Mouse (Mus musculus) MEL (cell line): ENCODE measurements at regions not wholly inside any gene's neighbourhood (a gene's known extent, or its start where the extent isn't known, plus 50 kb on each side); places are given as distances from the start of the nearest gene placed in this dataset.

Source experiments
- DNase-seq: peaks from one replicate; pipeline ENCODE4 v3.0.0; 2011; ENCODE audit warnings: low read depth, low spot score
- H3K27ac ChIP-seq: 2 replicates; pipeline ENCODE4 v1.5.1; 2012; ENCODE audit warnings: low read depth, mild to moderate bottlenecking, control low read depth, low read length, moderate library complexity; ENCODE audit not compliant: control insufficient read depth
- H3K27me3 ChIP-seq, 2 experiments: fragments of 150-350 bp in 1 of 2; sonication (generic) in 1 of 2; 2 replicates each; pipeline ENCODE4 v1.6.1; 2012; ENCODE audit warnings: low read length in 2 of 2, mild to moderate bottlenecking in 2 of 2, improper control_type of control experiment in 1 of 2, moderate library complexity in 1 of 2; ENCODE audit not compliant: insufficient read depth in 2 of 2, control insufficient read depth in 1 of 2
- H3K36me3 ChIP-seq, 2 experiments: 2 replicates each; pipeline ENCODE4 v1.6.1; 2012 to 2014; ENCODE audit warnings: low read length in 2 of 2, improper control_type of control experiment in 1 of 2, inconsistent platforms in 1 of 2, mild to moderate bottlenecking in 1 of 2; ENCODE audit not compliant: insufficient read depth in 2 of 2, control insufficient read depth in 1 of 2
- H3K4me1 ChIP-seq, 2 experiments: fragments of 150-350 bp in 1 of 2; sonication (generic) in 1 of 2; 2 replicates each; pipeline ENCODE4 v1.6.1; 2012; ENCODE audit warnings: low read length in 2 of 2, improper control_type of control experiment in 1 of 2, mild to moderate bottlenecking in 1 of 2; ENCODE audit not compliant: insufficient read depth in 2 of 2, control insufficient read depth in 1 of 2
- H3K4me3 ChIP-seq, 2 experiments: fragments of 150-350 bp in 1 of 2; sonication (generic) in 1 of 2; 2 replicates each; pipeline ENCODE4 v1.5.1; 2012; ENCODE audit warnings: low read depth in 2 of 2, low read length in 2 of 2, mild to moderate bottlenecking in 2 of 2, moderate library complexity in 2 of 2, control low read depth in 1 of 2, improper control_type of control experiment in 1 of 2; ENCODE audit not compliant: control insufficient read depth in 1 of 2, insufficient read depth in 1 of 2
- H3K79me2 ChIP-seq: 2 replicates; pipeline ENCODE4 v1.6.1; 2012; ENCODE audit warnings: mild to moderate bottlenecking, low read length, moderate library complexity; ENCODE audit not compliant: control insufficient read depth, poor library complexity, insufficient read depth
- H3K9ac ChIP-seq: 2 replicates; pipeline ENCODE4 v1.6.1; 2012; ENCODE audit warnings: low read depth, mild to moderate bottlenecking, control low read depth, low read length, moderate library complexity; ENCODE audit not compliant: control insufficient read depth, poor library complexity, severe bottlenecking
- H3K9me3 ChIP-seq: fragments of 150-350 bp; sonication (generic); replicated peaks from 2 replicates; pipeline ENCODE4 v1.6.1; 2012; ENCODE audit warnings: mild to moderate bottlenecking, low read length, improper control_type of control experiment, moderate library complexity; ENCODE audit not compliant: insufficient read depth
- ETS1 ChIP-seq: IDR thresholded peaks from 2 replicates; pipeline ENCODE4 v1.6.1; 2012; ENCODE audit warnings: low read depth, mild to moderate bottlenecking, inconsistent platforms, low read length, improper control_type of control experiment, moderate library complexity
- JUND ChIP-seq: IDR thresholded peaks from 2 replicates; pipeline ENCODE4 v1.6.1; 2011; ENCODE audit warnings: low read depth, mild to moderate bottlenecking, improper control_type of control experiment, low read length
- MAFK ChIP-seq: IDR thresholded peaks from 2 replicates; pipeline ENCODE4 v1.6.1; 2011; ENCODE audit warnings: low read depth, mild to moderate bottlenecking, low read length, improper control_type of control experiment, borderline replicate concordance
- MXI1 ChIP-seq: IDR thresholded peaks from 2 replicates; pipeline ENCODE4 v1.6.1; 2011; ENCODE audit warnings: mild to moderate bottlenecking, low read depth, low read length, improper control_type of control experiment
- NELFE ChIP-seq: IDR thresholded peaks from 2 replicates; pipeline ENCODE4 v1.6.1; 2011; ENCODE audit warnings: low read depth, low read length, improper control_type of control experiment
- RAD21 ChIP-seq: IDR thresholded peaks from 2 replicates; pipeline ENCODE4 v1.6.1; 2011; ENCODE audit warnings: mild to moderate bottlenecking, low read depth, low read length, improper control_type of control experiment
- SIN3A ChIP-seq: IDR thresholded peaks from 2 replicates; pipeline ENCODE4 v1.6.1; 2012; ENCODE audit warnings: low read length, improper control_type of control experiment, inconsistent platforms
- UBTF ChIP-seq: IDR thresholded peaks from 2 replicates; pipeline ENCODE4 v1.6.1; 2012; ENCODE audit warnings: low read depth, mild to moderate bottlenecking, inconsistent platforms, low read length, improper control_type of control experiment, moderate library complexity, borderline replicate concordance; ENCODE audit not compliant: insufficient read depth

GRCm38 (mm10) chr14:85012384-85012783, 569.0 kb downstream of the Pcdh17 start:
- no peak overlapping the region for H3K9ac ChIP-seq

More at GRCm38 (mm10) chr14:85012384-85012783, 569.0 kb downstream of the Pcdh17 start:
- H3K27me3 ChIP-seq: no peaks in the 10 kb centered on the region
- no peaks in the 10 kb centered on the region for H3K79me2 ChIP-seq
- H3K4me3 ChIP-seq: no peak overlapping the region
- H3K4me1 ChIP-seq: no peaks in the 10 kb centered on the region
- DNase-seq: peak; percentile 19
- no peak overlapping the region for H3K27ac ChIP-seq
- H3K9me3 ChIP-seq: no peaks in the 10 kb centered on the region
- H3K36me3 ChIP-seq: no peaks in the 10 kb centered on the region
- no peak for TF ChIP-seq ETS1
- TF ChIP-seq SIN3A: no peak
- no peak for TF ChIP-seq JUND
- TF ChIP-seq MAFK: no peak
- no peak for TF ChIP-seq NELFE
- TF ChIP-seq MXI1: no peak
- no peak for TF ChIP-seq RAD21
- TF ChIP-seq UBTF: no peak
